Mouse (Mus musculus) liver, postnatal 0 days (tissue): Measurements from ENCODE around the gene Olfr1442. TPM values are rescaled to one million over a fixed set of nuclear protein-coding genes. Genes with fewer than 3 reads are reported as not detected.
"Not testable (repeated sequence)": the region's sequence is repeated elsewhere in the genome, so short reads cannot be mapped to it uniquely, and the experiment has no call there.

Source experiments
- ATAC-seq: fragments of 200-750 bp; cut with Nextera tagmentation; 2 replicates; pipeline ENCODE4 v1.8.0; 2017; ENCODE audit warnings: mild to moderate bottlenecking, moderate library complexity
- DNase-seq: peaks from one replicate; pipeline ENCODE4 v3.0.0-alpha.2; 2016
- H3K27ac ChIP-seq: fragments of 300-500 bp; sonication (generic); 2 replicates; pipeline ENCODE4 v1.5.1; 2014; ENCODE audit warnings: antibody characterized with exemption, moderate library complexity, mild to moderate bottlenecking, low read depth
- H3K27me3 ChIP-seq: fragments of 300-500 bp; sonication (generic); 2 replicates; pipeline ENCODE4 v1.6.1; 2014; ENCODE audit warnings: low read length, control low read depth, mixed read lengths; ENCODE audit not compliant: insufficient read depth
- H3K36me3 ChIP-seq: fragments of 300-500 bp; sonication (generic); replicated peaks from 2 replicates; pipeline ENCODE4 v1.6.1; 2014; ENCODE audit warnings: mild to moderate bottlenecking, control low read depth, low read length, moderate library complexity, mixed read lengths; ENCODE audit not compliant: insufficient read depth
- H3K4me1 ChIP-seq: fragments of 300-500 bp; sonication (generic); 2 replicates; pipeline ENCODE4 v1.6.1; 2014; ENCODE audit warnings: antibody characterized with exemption, mild to moderate bottlenecking, control low read depth; ENCODE audit not compliant: insufficient read depth
- H3K4me2 ChIP-seq: fragments of 300-500 bp; sonication (generic); 2 replicates; pipeline ENCODE4 v1.6.1; 2014; ENCODE audit warnings: low read depth, mild to moderate bottlenecking, low read length, moderate library complexity, mixed read lengths
- H3K4me3 ChIP-seq: fragments of 300-500 bp; sonication (generic); 2 replicates; pipeline ENCODE4 v1.5.1; 2014; ENCODE audit warnings: low read depth, low read length
- H3K9ac ChIP-seq: fragments of 300-500 bp; sonication (generic); replicated peaks from 2 replicates; pipeline ENCODE4 v1.6.1; 2014; ENCODE audit warnings: mild to moderate bottlenecking, moderate library complexity
- H3K9me3 ChIP-seq: fragments of 300-500 bp; sonication (generic); 2 replicates; pipeline ENCODE4 v1.6.1; 2016; ENCODE audit warnings: mild to moderate bottlenecking, control low read depth, low read length, mixed read lengths
- CTCF ChIP-seq: sonication (generic); IDR thresholded peaks from 2 replicates; pipeline ENCODE4 v1.5.1; 2016; ENCODE audit warnings: antibody characterized with exemption, low read depth
- EP300 ChIP-seq: IDR thresholded peaks from 2 replicates; pipeline ENCODE4 v1.6.1; 2016; ENCODE audit warnings: antibody characterized with exemption, low read depth, mild to moderate bottlenecking
- WGBS: fragments of 180-500 bp; shearing (Covaris S2); extraction: QIAGEN DNeasy Blood & Tissue Kit; methylation state at CpG from one replicate; pipeline ENCODE4 v1.1.7; 2014; ENCODE audit not compliant: insufficient replicate concordance; 5-methylcytosine and 5-hydroxymethylcytosine counted together
- polyA plus RNA-seq: library from polyadenylated mRNA; unstranded; fragments of >200 nt; fragmentation: Nextera tagmentation; extraction: Ambion mirVana; gene quantifications from 2 replicates; pipeline ENCODE4 v1.2.1, GENCODE M21; 2015

The Olfr1442 gene
- polyA plus RNA-seq, 1 experiment from 2014 or later = not detected

DNA sequence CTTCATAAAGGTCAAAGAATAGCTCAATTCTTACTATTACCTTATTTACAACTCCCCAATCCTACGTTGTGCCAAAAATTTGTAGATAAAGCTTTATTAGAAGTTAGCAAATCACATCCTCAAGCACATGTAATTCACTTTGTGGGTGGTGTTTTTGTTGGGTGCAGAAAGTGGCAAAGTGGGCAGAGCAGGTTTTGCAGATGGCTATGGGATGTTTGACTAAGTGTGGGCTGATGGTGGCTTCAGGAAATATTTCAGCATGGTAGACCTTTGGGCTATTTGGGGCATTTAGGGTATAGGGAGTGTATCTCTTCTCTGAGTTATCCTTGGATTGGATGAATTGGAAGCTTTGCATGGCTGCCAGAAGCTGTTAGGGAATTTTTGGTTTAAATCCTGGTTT, 4.1 kb upstream of the Olfr1442 start:
- ATAC-seq (no peak), DNase-seq (no peak)
- Histone ChIP-seq H3K9me3 (peaks cover 7% of the 10 kb centered on the region), H3K36me3 (no peaks in the 10 kb centered on the region), H3K4me1 (no peaks in the 10 kb centered on the region), H3K27ac (no peak overlapping the region), H3K4me2 (no peak overlapping the region), H3K27me3 (no peaks in the 10 kb centered on the region), H3K9ac (no peak overlapping the region), H3K4me3 (no peak overlapping the region)
- TF ChIP-seq CTCF (no peak), EP300 (no peak)
- 73% methylated on average over 1 of the region's 1 CpGs for WGBS

DNA sequence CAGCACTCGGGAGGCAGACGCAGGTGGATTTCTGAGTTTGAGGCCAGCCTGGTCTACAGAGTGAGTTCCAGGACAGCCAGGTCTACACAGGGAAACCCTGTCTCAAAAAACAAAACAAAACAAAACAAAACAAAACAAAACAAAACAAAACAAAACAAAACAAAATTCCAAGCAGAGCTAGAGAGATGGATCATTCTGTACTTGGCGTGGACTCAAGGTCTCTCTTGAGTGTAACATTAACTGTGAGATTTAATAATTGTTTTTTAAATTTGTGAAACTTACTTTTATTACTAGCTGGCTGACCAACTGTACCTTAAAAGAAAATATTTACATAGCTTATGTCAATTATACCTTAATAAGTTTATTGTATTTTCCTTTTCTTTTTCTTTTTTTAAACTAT, 1.6 kb upstream of the Olfr1442 start:
- not testable (repeated sequence) for DNase-seq, H3K27me3 ChIP-seq, H3K27ac ChIP-seq, H3K36me3 ChIP-seq, H3K9me3 ChIP-seq, H3K9ac ChIP-seq, H3K4me1 ChIP-seq, H3K4me2 ChIP-seq, H3K4me3 ChIP-seq, ATAC-seq
- 90% methylated on average over 3 of the region's 3 CpGs for WGBS

DNA sequence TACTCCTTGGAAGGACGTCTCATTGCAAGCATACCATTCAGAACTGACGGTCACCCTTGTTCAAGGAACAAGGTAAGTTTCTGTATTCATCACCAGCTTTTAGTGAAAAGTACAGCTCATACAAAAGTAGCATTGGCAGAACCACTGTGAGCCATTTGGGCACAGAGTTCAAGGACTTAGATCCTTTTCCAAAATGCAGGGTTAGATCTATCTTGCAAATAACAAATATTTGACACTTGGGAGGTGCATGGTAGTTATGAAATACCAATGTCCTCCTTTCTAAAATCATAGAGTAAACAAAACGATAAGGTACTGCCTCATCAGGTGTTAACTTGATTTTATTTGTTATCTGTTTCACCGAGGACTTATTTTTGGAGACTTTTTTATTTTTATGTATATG, 812 bp downstream of the Olfr1442 start:
- Histone ChIP-seq H3K9me3 (no peaks in the 10 kb centered on the region), H3K27ac (no peak overlapping the region), H3K36me3 (no peaks in the 10 kb centered on the region), H3K4me1 (no peaks in the 10 kb centered on the region), H3K9ac (no peak overlapping the region), H3K4me2 (no peak overlapping the region), H3K4me3 (no peak overlapping the region), H3K27me3 (no peaks in the 10 kb centered on the region)
- ATAC-seq = no peak
- DNase-seq = no peak
- TF ChIP-seq EP300 = no peak
- TF ChIP-seq CTCF = no peak
- WGBS = 71% methylated on average over 4 of the region's 4 CpGs

DNA sequence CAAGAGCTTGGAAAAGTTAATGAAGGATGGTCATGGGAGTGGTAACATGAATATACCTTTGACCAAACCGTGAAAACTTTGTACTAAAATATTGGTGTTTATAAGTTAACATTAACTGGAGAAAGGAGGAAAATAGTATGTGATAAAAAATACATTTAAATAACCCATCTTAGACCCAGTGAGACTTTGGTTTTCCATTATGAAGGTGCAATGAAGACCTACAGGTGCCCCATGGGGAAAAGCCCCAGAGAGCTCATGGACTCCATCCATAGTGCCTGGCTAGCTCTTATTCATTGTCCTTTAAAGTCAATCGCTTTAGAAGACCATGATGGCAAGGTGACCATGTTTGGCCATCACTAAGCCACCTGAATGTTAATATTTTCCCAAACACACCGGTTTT, 7.6 kb downstream of the Olfr1442 start, which contains the start of gene Olfr1443:
Olfr1443 (plus strand) TSS at position 301 of the 400 bp plus-strand sequence.
- DNase-seq (no peak), ATAC-seq (no peak)
- Histone ChIP-seq H3K4me3 (no peak within 1 kb of the TSS), H3K9me3 (no peaks in the 10 kb centered on the region), H3K4me1 (no peaks in the 10 kb centered on the region), H3K4me2 (no peak within 1 kb of the TSS), H3K9ac (no peak within 1 kb of the TSS), H3K27ac (no peak within 1 kb of the TSS), H3K27me3 (no peaks in the 10 kb centered on the region), H3K36me3 (no peaks in the 10 kb centered on the region)
- no peak for TF ChIP-seq EP300
- TF ChIP-seq CTCF = no peak
- 65% methylated on average over 3 of the region's 3 CpGs for WGBS

DNA sequence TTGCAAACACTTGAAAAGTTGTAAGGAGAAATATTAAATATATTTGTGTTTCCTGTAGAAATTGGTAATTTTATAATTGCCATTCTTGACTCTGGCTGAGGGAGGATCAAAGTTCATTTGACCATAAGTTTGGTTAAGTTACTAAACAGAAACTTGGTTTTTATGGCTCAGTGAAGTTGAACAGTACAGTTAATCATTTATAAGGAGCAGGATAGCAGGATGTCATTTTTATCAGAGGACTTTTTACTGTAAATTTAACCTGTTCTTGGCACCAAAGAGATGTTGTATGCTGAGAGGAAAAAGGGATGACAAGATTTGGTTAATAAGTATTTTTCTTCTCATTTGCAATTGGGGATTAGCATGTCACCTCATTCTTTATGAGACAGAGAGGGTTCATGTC, 14.4 kb downstream of the Olfr1442 start:
- Histone ChIP-seq H3K9me3 (no peaks in the 10 kb centered on the region), H3K4me1 (no peaks in the 10 kb centered on the region), H3K36me3 (no peaks in the 10 kb centered on the region), H3K27me3 (no peaks in the 10 kb centered on the region), H3K4me2 (no peak overlapping the region), H3K4me3 (no peak overlapping the region), H3K27ac (no peak overlapping the region), H3K9ac (no peak overlapping the region)
- ATAC-seq (no peak), DNase-seq (no peak)
- no peak for TF ChIP-seq CTCF
- no peak for TF ChIP-seq EP300

DNA sequence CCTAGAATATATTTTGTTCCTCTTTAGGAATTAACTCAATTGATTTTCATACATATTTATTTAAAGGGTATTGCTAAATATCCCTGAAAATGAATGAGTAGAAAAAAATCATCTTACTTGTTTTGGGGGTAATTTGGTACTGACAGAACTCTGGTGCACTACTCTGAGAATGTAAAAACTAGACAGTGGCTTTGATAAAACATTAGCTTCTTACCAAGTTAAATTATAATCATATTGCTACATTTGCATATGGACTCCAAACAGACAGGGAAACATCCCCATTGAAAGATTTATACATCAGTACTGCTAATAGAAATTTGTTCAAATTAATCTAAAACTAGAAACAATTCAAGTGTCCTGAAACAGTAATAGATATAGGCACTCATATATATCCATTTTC, 15.0 kb downstream of the Olfr1442 start:
- ATAC-seq (no peak), DNase-seq (no peak)
- no peaks in the 10 kb centered on the region for H3K9me3 ChIP-seq
- no peak overlapping the region for H3K27ac ChIP-seq
- no peaks in the 10 kb centered on the region for H3K27me3 ChIP-seq
- H3K4me3 ChIP-seq = no peak overlapping the region
- no peaks in the 10 kb centered on the region for H3K4me1 ChIP-seq
- H3K4me2 ChIP-seq = no peak overlapping the region
- TF ChIP-seq EP300 (no peak), CTCF (no peak)
- no peaks in the 10 kb centered on the region for H3K36me3 ChIP-seq
- no peak overlapping the region for H3K9ac ChIP-seq

DNA sequence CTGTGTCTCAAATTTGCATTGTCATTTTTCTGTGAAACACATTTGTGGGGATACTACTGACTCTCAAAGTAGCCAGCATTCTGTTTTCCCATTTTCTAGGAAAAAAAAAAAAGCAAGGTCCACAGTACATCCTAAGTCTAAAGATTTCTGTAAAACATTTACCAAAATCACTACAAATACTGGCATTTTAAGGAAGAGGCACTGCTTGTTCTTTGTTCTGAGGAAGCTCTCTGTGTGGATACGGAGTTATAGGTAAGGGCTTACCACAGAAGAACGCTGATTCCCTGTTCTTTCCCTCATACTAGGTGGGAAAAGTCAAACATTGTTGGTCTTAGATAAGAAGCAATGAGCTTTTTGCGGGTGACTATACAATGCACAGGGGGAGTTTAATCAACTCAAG, 25.4 kb downstream of the Olfr1442 start, which contains the start of gene Keg1:
Keg1 (plus strand) TSS at position 197 of the 400 bp plus-strand sequence.
- H3K4me1 ChIP-seq = no peaks in the 10 kb centered on the region; the same call in 1 of the 2 replicates
- peak within 1 kb of the TSS; percentile 39; the same call in 1 of the 2 replicates for H3K27ac ChIP-seq
- H3K36me3 ChIP-seq = no peaks in the 10 kb centered on the region
- H3K4me3 ChIP-seq = no peak within 1 kb of the TSS
- peak within 1 kb of the TSS; percentile 42; the same call in 1 of the 2 replicates for H3K4me2 ChIP-seq
- no peaks in the 10 kb centered on the region for H3K27me3 ChIP-seq
- H3K9ac ChIP-seq = no peak within 1 kb of the TSS
- TF ChIP-seq CTCF = no peak
- TF ChIP-seq EP300 = no peak
- no peaks in the 10 kb centered on the region for H3K9me3 ChIP-seq
- ATAC-seq (no peak), DNase-seq (no peak)
- WGBS = 43% methylated on average over 3 of the region's 3 CpGs
